Mouse (Mus musculus): ENCODE results near the gene Tefm. TPM values are rescaled to one million over a fixed set of nuclear protein-coding genes. Genes with fewer than 3 reads are reported as not detected.
"Not testable (repeated sequence)": the region's sequence is repeated elsewhere in the genome, so short reads cannot be mapped to it uniquely, and the experiment has no call there.

Gene Tefm
- total RNA-seq, 2 experiments from 2014 or later, result 11.3 to 12.7 TPM

DNA sequence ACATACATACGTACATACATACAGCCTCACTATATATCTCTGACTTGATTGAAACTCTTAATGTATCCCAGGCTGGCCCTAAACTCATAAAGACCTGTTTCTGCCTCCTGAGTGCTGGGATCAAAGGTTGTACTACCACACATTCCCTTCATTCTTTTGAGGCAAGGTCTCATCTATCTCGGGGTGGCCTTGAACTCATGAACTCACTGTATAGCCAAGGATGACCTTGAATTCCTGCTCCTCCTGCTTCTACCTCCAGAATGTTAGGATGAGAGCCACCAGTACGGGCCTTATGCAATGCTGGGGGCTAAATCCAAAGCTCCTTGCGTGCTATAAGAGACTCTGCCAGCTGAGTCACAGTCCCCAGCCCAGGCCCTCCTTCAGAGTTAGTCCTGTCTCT lies 19.1 kb upstream of the Tefm start:
- no peak for DNase-seq (ENCODE audit: low spot score in 2 of 2)

DNA sequence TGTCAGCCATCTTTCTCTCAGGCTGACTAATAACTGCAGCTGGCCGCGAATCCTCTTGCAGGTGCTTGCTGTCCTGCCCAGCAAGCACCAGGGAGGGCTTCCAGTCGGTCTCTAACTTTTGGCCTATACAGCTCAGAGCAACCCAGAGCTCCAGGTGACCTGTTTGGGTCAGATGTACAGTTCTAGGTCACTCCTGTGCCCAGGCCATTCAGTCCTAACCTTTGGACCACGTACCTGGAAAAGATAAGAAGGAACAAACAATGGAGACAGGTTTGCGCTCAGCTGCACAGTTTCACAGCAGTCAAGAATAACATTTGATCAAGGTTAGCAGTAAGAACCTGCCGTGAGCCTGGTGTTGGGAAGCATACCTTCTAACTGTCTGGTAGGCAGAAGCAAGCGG lies 17.0 kb upstream of the Tefm start:
- no peak for DNase-seq (ENCODE audit: low spot score in 2 of 2)

DNA sequence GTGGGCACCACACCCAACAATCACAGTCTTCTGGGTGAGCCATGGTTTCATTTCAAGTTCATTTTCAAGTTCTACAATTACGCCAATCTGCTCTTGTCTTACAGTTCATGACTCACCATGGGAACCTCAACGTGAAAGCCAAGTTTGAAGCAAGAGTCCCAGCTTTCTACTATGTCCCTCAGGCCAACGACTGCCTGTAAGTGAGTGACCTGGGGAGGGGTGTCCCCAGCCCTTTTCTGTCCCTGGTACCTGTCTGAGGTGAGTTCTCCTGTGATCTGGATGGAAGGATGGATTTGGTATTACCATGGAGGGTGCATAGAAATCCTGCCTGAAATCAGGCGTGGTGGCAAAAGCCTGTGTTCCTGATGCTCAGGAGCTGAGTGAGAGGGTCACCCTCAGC lies 14.9 kb upstream of the Tefm start:
- DNase-seq (ENCODE audit: low spot score in 2 of 2), result no peak

DNA sequence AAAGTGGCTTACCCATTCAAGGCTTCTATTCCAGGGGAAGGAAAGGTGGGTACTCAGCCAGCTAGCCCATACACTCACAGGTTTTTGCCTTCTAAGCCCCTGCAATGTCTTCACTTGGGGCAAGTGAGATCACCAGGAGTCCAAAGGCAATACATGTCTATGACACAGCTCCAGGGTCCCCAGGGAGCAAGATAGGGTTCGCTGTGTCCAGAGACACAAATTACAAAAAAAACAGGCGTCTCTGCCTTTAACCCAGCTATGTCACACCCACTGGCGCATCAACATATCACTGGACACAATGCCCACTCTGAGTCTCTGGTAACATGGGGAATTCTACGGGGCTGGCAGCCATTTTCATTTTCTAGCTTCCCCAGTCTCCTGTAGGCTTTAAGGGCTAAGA lies 14.0 kb upstream of the Tefm start:
- no peak for DNase-seq (ENCODE audit: low spot score in 2 of 2)

DNA sequence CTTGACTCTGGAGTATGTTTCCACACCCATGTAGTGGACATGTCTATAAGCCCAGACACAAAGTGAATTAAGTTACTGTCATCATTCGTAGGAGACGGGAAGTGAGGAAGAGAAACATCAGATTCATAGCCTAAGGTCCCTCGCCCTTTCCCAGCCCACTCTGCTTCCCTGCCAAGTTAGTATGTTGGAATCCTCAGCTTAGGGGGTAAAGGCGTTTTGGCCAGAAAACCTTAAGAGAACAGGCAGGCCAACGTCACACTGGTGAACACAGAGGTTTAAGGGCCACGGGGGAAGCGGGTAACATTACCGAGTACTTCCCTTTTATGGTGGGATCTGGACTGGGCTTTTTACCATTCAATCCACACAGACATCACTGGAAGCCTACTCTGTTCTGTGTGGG lies 13.6 kb upstream of the Tefm start:
- DNase-seq (ENCODE audit: low spot score in 2 of 2), result no peak

DNA sequence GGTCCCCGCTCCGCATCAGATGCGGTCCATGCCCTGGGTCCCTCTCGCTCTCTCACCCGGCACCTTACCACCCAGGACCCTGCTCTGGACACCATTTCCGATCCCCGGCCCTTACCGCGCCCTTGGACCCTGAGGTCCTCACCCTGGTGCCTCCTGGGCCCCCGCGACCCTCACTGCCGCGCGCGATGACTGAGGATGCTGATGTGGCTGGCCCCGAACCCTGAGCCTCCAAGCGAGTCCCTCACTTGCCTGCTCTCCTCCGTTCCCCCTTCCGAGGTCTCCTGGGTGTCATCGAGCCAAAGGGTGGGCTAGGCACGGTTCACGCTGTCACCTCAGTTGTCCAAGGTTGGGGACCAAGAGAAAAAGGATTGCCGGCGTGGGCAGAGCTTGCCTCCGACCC lies 12.5 kb upstream of the Tefm start:
- no peak for DNase-seq (ENCODE audit: low spot score in 2 of 2)

DNA sequence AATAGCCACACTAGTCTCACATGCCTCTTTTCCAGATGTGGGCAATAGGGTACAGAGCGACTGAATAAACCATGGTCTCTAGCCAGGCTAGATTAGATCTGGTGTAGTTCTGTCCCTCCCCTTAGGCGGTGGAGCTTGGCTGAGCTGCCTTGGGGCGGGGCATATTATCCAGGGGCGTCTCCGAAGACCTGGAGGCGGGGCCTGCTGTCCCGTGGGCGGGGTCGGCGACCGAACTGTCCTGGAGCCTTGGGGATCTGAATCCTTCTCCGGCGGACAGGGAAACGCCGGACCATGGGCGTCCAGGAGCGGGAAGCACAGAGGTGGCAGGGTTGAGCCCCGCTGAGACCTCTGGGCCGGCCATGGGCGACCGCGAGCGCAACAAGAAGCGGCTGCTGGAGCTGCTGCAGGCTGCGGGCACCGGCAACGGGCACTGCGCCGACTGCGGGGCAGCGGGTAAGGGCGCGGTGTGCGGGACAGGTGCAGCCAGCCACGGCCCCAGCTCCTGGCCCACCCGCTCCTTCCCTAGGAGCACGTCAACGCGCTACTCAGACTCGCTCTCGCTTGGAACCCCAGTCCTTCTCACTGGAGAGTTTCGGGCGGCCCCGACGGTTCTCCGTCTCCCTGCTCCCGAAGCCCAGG lies 12.0 kb upstream of the Tefm start, which contains the start of gene Adap2:
Adap2 (plus strand) TSS at position 249 of the 639 bp plus-strand sequence.
- peak; percentile 66 to 70 for DNase-seq (ENCODE audit: low spot score in 2 of 2)

DNA sequence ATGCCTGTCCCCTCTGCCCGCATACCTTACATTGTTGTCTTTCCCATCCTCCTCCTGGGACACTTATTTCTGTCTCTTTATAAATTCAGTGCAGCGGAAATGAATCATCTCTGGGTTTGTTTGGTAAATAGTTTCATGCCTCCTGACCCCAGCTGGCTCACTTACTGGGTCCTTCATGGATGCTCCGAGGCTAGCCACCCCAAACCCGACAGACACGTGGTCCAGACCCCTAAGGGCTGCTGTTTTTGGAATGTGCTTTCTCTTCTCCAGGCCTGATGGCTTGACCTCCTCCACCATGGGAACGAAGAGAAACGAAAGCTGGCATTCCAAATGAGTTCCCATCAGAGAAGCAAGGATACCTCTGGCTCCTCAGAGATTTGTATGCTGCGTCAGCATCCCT lies 10.4 kb upstream of the Tefm start:
- no peak for DNase-seq (ENCODE audit: low spot score in 2 of 2)

DNA sequence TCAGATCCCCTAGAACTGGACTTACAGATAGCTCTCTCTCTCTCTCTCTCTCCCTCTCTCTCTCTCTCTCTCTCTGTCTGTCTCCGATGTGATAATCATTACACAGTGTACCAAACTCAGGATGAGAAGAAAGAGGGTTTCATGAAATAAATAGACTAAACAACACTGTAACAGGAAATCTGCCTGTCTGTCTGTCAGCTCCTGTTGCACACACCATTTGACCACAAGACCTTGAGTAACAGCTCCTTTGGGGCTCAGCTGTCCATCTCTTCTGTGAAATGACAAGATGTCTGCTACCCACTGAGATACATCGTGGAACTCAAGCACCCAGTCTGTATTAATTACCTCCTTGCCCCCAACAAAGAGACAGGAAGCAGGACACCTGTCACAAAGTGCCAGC lies 9.6 kb upstream of the Tefm start:
- no peak for DNase-seq (ENCODE audit: low spot score in 2 of 2)

DNA sequence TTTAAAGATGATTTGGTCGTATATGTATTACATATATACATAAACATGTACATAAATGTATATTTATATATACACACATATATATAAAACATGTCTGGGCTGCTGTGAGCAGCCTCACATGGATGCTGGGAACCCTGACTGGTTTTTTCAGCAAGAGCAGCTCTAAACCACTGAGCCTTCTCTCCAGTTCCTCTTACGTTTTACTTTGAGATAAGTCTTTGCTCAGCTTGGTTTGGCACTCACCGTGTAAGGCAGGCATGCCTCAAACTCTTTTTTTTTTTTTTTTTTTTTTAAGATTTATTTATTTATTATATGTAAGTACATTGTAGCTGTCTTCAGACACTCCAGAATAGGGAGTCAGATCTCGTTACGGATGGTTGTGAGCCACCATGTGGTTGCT lies 8.6 kb upstream of the Tefm start:
- no peak for DNase-seq (ENCODE audit: low spot score in 2 of 2)

DNA sequence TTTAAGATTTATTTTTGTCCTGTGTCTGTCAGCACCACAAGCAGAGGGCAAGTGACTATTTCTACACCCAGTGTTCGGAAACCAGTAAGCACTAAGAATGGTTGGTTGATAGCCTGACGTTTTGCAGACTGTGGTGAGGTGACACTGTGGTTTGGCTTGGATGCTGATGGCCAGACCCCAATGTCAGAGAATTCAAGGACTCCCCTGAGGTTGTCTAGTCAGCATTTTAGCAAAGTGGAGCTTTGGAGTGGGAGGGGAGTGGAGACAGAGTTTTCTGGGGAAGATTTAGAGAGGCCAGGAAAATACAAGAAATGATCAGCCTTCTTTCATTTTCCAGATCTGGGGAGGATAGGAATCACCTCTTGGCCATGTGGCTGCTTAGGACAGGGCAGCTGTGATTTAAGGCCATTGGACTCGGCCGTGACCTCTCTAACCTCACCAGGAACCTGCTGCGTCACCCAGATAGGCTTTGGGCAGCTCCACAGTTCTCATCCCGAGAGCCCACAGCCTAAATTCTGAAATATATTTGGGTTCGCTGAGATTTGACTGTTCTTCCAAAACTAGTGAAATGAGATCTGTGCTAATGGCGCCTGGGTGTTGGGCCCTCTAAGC lies 7.5 kb upstream of the Tefm start:
- no peak for DNase-seq (ENCODE audit: low spot score in 2 of 2)

DNA sequence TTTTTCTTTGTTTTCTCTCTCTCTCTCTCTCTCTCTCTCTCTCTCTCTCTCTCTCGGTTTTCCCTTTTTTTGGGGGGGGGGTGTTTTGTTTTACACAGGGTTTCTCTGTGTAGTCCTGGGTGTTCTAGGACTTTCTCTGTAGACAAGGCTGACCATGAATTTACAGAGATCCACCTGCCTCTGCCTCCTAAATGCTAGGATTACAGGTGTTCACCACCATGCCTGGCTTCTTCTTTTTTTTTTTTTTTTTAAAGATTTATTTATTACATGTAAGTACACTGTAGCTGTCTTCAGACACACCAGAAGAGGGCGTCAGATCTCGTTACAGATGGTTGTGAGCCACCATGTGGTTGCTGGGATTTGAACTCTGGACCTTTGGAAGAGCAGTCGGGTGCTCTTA lies 7.0 kb upstream of the Tefm start:
- DNase-seq (ENCODE audit: low spot score in 2 of 2), result not testable (repeated sequence)

DNA sequence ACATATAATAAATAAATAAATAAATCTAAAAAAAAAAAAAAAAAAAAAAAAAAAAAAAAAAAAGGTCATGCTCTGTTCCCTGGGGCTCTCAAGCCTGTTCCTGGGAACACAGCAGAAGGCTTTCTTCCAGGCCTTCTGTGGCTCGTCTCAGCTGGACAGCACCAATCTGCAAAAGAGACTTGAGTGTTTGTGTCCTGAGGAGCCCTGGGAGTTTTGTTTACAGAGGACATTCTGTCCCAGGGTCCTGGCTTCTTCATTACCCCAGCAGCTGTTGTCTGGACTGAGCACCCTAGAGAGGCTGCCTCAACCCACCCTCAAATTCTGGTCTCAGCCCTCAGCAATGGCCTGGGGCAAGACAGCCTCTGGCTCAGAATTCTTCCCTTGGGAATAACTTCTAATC lies 6.3 kb upstream of the Tefm start:
- DNase-seq (ENCODE audit: low spot score in 2 of 2), result no peak

DNA sequence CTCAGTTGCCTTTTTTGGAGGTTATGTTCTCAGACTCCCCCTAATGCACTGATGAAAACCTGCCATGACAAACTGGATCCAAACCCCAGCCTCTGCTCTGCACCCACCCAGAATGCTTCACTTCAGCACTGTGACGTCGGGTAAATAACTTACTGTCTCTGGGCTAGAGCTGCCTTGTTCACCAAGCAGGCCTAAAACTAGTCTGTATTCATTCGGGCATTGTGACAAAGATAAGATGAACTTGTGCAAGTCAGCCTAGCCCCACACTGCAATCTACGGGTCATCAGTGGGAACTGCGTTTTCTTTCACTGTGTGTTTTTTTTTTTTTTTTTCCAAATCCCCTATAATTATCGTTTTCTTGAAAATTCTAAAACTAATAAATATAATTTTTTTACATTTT lies 5.8 kb upstream of the Tefm start:
- no peak for DNase-seq (ENCODE audit: low spot score in 2 of 2)

DNA sequence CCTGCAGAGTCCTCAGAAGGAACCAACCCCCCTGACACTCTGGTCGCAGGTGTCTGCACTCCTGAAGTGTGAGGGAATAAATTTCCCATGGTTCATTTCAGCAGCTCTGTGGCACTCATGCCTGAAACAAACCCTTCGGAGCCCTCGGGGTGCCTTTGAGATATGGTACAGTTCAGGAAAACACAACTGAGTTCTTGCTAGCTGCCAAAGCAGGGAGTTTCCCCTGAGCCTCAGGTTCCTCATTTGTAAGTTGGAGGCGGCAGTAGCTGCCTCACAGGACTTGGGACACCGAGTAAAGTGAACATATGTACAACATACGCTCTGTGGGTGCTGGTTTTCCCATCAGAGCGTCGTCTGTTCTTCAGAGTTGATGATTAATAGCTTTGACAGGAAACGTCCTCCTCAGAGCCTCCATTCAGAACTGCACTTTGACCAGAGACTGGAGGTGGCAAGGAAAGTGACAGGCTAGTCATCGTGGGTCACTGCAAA lies 3.9 kb upstream of the Tefm start:
- no peak for DNase-seq (ENCODE audit: low spot score in 2 of 2)

DNA sequence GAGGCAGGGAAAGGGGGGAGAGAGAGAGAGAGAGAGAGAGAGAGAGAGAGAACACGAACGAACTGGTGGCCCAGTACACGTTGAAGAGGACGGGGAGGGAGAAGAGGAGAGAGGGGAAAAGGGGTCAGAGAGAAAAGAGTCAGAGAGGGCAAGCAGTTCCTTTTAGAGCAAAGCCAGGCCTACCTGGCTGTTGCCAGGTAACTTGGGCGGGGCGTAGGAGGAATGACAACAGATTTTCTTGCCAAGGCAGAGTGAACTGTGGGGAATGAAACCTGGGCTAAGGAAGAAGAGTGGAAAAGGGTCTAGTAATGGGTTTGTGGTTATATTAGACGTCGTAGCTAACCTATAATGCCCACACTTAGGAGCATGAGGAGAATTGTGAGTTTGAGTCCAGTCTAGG lies 897 bp upstream of the Tefm start:
- no peak for DNase-seq (ENCODE audit: low spot score in 2 of 2)

DNA sequence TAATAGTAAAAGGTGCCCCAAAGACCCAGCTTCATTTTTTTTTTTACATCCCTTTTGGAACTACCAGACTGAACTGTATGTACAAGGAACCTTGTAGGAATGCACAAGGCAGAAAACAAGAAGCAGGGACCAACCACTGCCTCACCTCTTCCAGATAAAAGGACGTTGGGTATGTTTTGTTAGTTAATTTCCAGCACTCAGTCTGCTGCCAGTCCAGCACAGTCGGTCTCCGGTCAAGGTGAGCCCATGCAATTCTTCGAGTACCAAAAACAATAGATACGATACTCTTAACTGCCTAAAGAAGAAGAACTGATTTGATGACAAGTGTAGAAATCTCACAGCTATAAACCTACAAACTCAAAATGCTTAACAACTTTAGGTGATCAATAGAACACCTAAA lies 4.2 kb downstream of the Tefm start:
- no peak for DNase-seq (ENCODE audit: low spot score in 2 of 2)

DNA sequence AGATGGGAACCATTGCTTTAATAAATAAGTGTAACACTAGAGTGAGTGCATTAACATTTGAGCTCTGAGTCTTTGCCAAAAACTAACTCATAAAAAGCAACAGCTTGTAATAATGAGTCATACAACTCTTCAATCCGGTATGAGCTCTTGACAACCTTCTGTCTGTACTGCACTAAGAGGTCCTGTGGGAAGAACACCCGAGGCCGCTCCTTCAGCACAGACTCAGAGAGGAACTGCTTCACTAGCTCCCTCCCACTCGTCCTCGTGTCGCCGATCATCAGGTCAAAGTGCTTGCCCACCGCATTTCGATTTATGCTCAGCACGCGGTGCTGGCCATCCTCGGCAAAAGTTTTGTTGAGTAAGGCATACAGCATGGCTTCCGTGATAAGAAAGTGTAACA lies 5.2 kb downstream of the Tefm start:
- peak; percentile 12 to 32 for DNase-seq (ENCODE audit: low spot score in 2 of 2)

DNA sequence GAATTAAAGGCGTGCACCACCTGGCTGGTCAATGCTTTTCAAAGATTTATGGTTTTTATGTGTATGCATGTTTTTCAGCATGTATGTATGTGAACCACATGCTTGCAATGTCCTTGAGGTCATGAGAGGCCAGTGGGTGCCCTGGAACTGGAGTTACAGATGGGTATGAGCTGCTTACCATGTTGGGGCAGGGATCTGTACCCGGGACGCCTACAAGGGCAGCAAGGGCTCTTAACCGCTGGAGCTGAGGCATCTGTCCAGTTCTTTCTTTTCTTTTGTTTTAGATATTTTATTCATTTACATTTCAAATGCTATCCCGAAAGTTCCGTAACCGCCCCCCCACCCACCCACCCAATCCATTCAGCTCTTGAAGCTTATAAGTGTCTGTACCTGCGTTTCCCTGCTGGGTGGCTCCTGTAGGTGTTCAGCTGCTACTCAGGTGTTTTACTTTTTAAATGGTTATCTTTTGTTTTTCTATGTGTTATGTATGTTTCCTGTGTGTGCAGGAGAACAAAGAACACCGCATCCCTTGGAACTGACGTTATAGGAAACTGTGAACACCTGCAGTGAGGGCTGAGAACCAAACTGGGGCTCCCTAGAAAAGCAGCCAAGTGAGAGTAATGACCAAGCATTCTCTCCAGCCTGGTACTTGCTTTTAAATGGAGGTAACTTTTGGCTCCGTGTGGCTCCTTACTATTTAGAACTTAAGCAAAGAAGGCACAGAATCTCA lies 5.9 kb downstream of the Tefm start:
- DNase-seq (ENCODE audit: low spot score in 2 of 2), result no peak

DNA sequence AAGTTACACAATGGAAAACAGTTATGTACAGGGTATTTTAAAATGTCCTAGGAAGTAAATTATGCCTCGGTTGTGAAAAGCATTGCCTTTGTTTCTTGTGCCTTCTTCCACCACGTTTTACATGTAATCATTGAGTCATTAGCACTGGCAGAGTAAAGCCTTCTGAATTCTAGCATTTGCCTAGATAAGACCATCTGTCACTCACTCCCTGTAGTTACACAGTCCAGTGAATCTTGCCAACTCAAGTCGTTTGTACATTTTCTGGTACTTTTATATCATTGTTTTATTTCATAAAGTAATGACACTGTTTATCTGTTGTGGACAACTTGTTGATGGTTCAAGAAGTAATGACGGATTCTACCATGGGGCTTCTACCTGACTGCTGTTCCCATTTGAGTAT lies 7.2 kb downstream of the Tefm start:
- DNase-seq (ENCODE audit: low spot score in 2 of 2), result no peak

DNA sequence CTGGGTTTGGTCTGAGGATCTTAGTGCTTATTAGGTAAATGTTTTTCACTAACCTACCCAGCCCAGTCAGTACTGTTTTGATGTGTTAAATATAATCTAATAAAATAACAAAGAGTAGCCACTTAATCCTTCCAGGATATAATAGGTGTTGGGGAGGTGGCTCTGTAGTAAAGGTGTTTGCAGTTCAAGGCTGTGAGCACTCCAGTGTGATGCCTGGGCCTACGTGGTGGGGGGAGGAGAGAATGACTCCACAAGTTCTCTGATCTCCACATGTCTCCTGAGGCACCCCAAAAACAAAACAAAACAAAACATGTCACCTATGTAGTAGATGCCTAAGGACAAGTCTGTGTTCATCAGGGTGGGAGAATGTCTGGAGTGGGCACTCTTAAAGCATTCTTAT lies 9.9 kb downstream of the Tefm start:
- DNase-seq (ENCODE audit: low spot score in 2 of 2), result no peak

DNA sequence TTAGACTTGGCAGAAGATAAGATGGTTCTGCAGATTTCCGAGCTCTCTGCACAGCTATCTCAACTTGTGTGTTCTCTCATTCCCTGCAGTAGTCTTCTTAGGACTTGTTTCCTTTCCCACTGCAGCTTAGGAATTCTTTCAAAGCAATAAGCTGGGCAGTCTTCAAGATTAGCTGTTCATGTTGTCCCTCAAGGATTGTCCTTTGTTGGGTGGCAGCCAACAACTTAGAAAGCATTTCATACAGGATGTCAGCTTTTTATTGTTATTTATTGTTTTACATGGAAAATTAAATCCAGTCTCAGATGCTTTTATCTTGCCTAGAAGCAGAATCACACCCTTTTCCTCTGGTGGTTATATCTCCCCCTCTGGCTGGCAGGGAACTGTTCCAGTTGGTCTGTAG lies 25.6 kb downstream of the Tefm start:
- DNase-seq (ENCODE audit: low spot score in 2 of 2), result no peak

DNA sequence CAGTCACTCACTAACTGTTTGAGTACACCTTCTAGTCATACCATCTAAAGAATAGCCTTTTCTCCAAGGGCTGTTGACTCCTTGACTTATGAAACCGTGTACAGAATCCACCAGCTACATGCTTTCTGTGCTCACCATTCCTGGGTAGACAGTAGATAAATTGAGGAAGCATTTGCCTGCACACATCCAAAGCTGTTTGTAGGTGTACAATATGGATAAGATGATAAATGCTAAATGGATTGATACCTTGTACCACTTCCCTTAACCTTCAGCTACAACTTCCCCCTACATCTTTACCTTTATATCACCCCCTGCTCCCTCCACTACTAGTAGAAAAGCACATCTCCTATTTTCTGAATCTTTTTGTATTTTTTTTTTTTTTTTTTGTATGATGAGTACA lies 37.6 kb downstream of the Tefm start:
- no peak for DNase-seq (ENCODE audit: low spot score in 2 of 2)

Data from layer of hippocampus, postnatal 14 days (tissue).